Mouse (Mus musculus) heart, adult 18-20 months (tissue): ENCODE measurements around the gene Apol8. TPM values are rescaled to one million over a fixed set of nuclear protein-coding genes. Genes with fewer than 3 reads are reported as not detected.

ENCODE experiments used
- total RNA-seq, 2 experiments: library from RNA; stranded (reverse); gene quantifications; 2 replicates each; pipeline ENCODE4 v1.2.3; 2021

Gene Apol8
- total RNA-seq, 2 experiments from 2014 or later: not detected

Other genes with a start within 250 kb of the Apol8 start
- not detected for gene Apol11a, start 248.7 kb downstream of the Apol8 start, total RNA-seq
- gene Apol7c, start 223.7 kb downstream of the Apol8 start, total RNA-seq: 1 to 10 TPM in 1 of 2 experiments, not detected in 1; 2.8 TPM
- not detected for gene 1700025B11Rik, start 195.1 kb downstream of the Apol8 start, total RNA-seq
- gene Apol10b, start 160.9 kb downstream of the Apol8 start, total RNA-seq: 1 to 10 TPM in 1 of 2 experiments, under 1 TPM in 1; 0.69 to 3.9 TPM
- not detected for gene Gm36245, start 157.7 kb downstream of the Apol8 start, total RNA-seq
- 1 to 10 TPM; 2.5 to 2.8 TPM for gene Apol11b, start 113.7 kb downstream of the Apol8 start, total RNA-seq
- under 1 TPM in 1 of 2 experiments, not detected in 1; 0.28 TPM for gene Apol7e, start 58.1 kb downstream of the Apol8 start, total RNA-seq
- under 1 TPM in 1 of 2 experiments, not detected in 1; 0.46 TPM for gene Apol9b, start 28.0 kb downstream of the Apol8 start, total RNA-seq
- gene Myh9, start 85.2 kb upstream of the Apol8 start, total RNA-seq: 100 to 1,000 TPM; 117 to 119 TPM
- 100 to 1,000 TPM; 291 to 304 TPM for gene Txn2, start 172.0 kb upstream of the Apol8 start, total RNA-seq
- 1 to 10 TPM in 1 of 2 experiments, under 1 TPM in 1; 0.67 to 1.3 TPM for gene Foxred2, start 199.7 kb upstream of the Apol8 start, total RNA-seq
- gene Eif3d, start 213.8 kb upstream of the Apol8 start, total RNA-seq: 10 to 100 TPM; 67.3 to 67.9 TPM